Mouse (Mus musculus): ENCODE results near the gene Tmem190. TPM values are rescaled to one million over a fixed set of nuclear protein-coding genes. Genes with fewer than 3 reads are reported as not detected.

Tmem190 gene
- polyA plus RNA-seq (2014; fragmentation: Illumina TruSeq; extraction: RNeasy Lipid Tissue Mini Kit (QIAGEN cat#74804); ENCODE audit: insufficient read depth, low read depth, low replicate concordance) = not detected

GRCm38 (mm10) chr7:4782759-4783158, at the start of gene Tmem190, which contains the start of gene Il11:
Gene Tmem190 (plus strand): TSS chr7:4782937.
Gene Il11 (minus strand): TSS chr7:4782859.

GRCm38 (mm10) chr7:4739544-4740275, 43.0 kb upstream of the Tmem190 start, which contains the start of gene Kmt5c:
Gene Kmt5c (plus strand): TSS chr7:4740115.

GRCm38 (mm10) chr7:4752821-4753570, 29.7 kb upstream of the Tmem190 start, which contains the start of gene Cox6b2:
Gene Cox6b2 (minus strand): TSS chr7:4753094.

GRCm38 (mm10) chr7:4771202-4771601, 11.5 kb upstream of the Tmem190 start, which contains the start of gene Fam71e2:
Gene Fam71e2 (minus strand): TSS chr7:4771302.

GRCm38 (mm10) chr7:4789436-4789935, 6.7 kb downstream of the Tmem190 start, which contains the start of gene Tmem238:
Gene Tmem238 (minus strand): TSS chr7:4789656.

GRCm38 (mm10) chr7:4792278-4793212, 9.8 kb downstream of the Tmem190 start, which contains the start of gene Rpl28:
Gene Rpl28 (plus strand): TSS chr7:4792874.

GRCm38 (mm10) chr7:4812303-4813104, 29.8 kb downstream of the Tmem190 start, which contains the start of gene Ube2s:
Gene Ube2s (minus strand): TSS chr7:4812590.

Other genes starting within 250 kb of the Tmem190 start
- gene Syt5, start 235.4 kb upstream of the Tmem190 start, polyA plus RNA-seq (2014; fragmentation: Illumina TruSeq; extraction: RNeasy Lipid Tissue Mini Kit (QIAGEN cat#74804); ENCODE audit: insufficient read depth, low read depth, low replicate concordance) = 10.7 TPM
- 0.21 TPM for gene Ptprh, start 178.9 kb upstream of the Tmem190 start, polyA plus RNA-seq (2014; fragmentation: Illumina TruSeq; extraction: RNeasy Lipid Tissue Mini Kit (QIAGEN cat#74804); ENCODE audit: insufficient read depth, low read depth, low replicate concordance)
- gene Tmem86b, start 151.5 kb upstream of the Tmem190 start, polyA plus RNA-seq (2014; fragmentation: Illumina TruSeq; extraction: RNeasy Lipid Tissue Mini Kit (QIAGEN cat#74804); ENCODE audit: insufficient read depth, low read depth, low replicate concordance) = 2.6 TPM
- 37.5 TPM for gene Ppp6r1, start 123.9 kb upstream of the Tmem190 start, polyA plus RNA-seq (2014; fragmentation: Illumina TruSeq; extraction: RNeasy Lipid Tissue Mini Kit (QIAGEN cat#74804); ENCODE audit: insufficient read depth, low read depth, low replicate concordance)
- gene Hspbp1, start 97.9 kb upstream of the Tmem190 start, polyA plus RNA-seq (2014; fragmentation: Illumina TruSeq; extraction: RNeasy Lipid Tissue Mini Kit (QIAGEN cat#74804); ENCODE audit: insufficient read depth, low read depth, low replicate concordance) = 36.3 TPM
- gene Brsk1, start 92.3 kb upstream of the Tmem190 start, polyA plus RNA-seq (2014; fragmentation: Illumina TruSeq; extraction: RNeasy Lipid Tissue Mini Kit (QIAGEN cat#74804); ENCODE audit: insufficient read depth, low read depth, low replicate concordance) = 1.5 TPM
- gene Tmem150b, start 57.7 kb upstream of the Tmem190 start, polyA plus RNA-seq (2014; fragmentation: Illumina TruSeq; extraction: RNeasy Lipid Tissue Mini Kit (QIAGEN cat#74804); ENCODE audit: insufficient read depth, low read depth, low replicate concordance) = 1.7 TPM
- gene Kmt5c, start 42.8 kb upstream of the Tmem190 start, polyA plus RNA-seq (2014; fragmentation: Illumina TruSeq; extraction: RNeasy Lipid Tissue Mini Kit (QIAGEN cat#74804); ENCODE audit: insufficient read depth, low read depth, low replicate concordance) = 17.6 TPM
- 80.5 TPM for gene Cox6b2, start 29.8 kb upstream of the Tmem190 start, polyA plus RNA-seq (2014; fragmentation: Illumina TruSeq; extraction: RNeasy Lipid Tissue Mini Kit (QIAGEN cat#74804); ENCODE audit: insufficient read depth, low read depth, low replicate concordance)
- not detected for gene Fam71e2, start 11.6 kb upstream of the Tmem190 start, polyA plus RNA-seq (2014; fragmentation: Illumina TruSeq; extraction: RNeasy Lipid Tissue Mini Kit (QIAGEN cat#74804); ENCODE audit: insufficient read depth, low read depth, low replicate concordance)
- 0.53 TPM for gene Il11, start 78 bp upstream of the Tmem190 start, polyA plus RNA-seq (2014; fragmentation: Illumina TruSeq; extraction: RNeasy Lipid Tissue Mini Kit (QIAGEN cat#74804); ENCODE audit: insufficient read depth, low read depth, low replicate concordance)
- 8.3 TPM for gene Tmem238, start 6.7 kb downstream of the Tmem190 start, polyA plus RNA-seq (2014; fragmentation: Illumina TruSeq; extraction: RNeasy Lipid Tissue Mini Kit (QIAGEN cat#74804); ENCODE audit: insufficient read depth, low read depth, low replicate concordance)
- gene Rpl28, start 9.9 kb downstream of the Tmem190 start, polyA plus RNA-seq (2014; fragmentation: Illumina TruSeq; extraction: RNeasy Lipid Tissue Mini Kit (QIAGEN cat#74804); ENCODE audit: insufficient read depth, low read depth, low replicate concordance) = 809 TPM
- 128 TPM for gene Ube2s, start 29.7 kb downstream of the Tmem190 start, polyA plus RNA-seq (2014; fragmentation: Illumina TruSeq; extraction: RNeasy Lipid Tissue Mini Kit (QIAGEN cat#74804); ENCODE audit: insufficient read depth, low read depth, low replicate concordance)
- 0.48 TPM for gene Shisa7, start 61.8 kb downstream of the Tmem190 start, polyA plus RNA-seq (2014; fragmentation: Illumina TruSeq; extraction: RNeasy Lipid Tissue Mini Kit (QIAGEN cat#74804); ENCODE audit: insufficient read depth, low read depth, low replicate concordance)
- 15.3 TPM for gene Isoc2b, start 87.3 kb downstream of the Tmem190 start, polyA plus RNA-seq (2014; fragmentation: Illumina TruSeq; extraction: RNeasy Lipid Tissue Mini Kit (QIAGEN cat#74804); ENCODE audit: insufficient read depth, low read depth, low replicate concordance)
- gene Isoc2a, start 94.2 kb downstream of the Tmem190 start, polyA plus RNA-seq (2014; fragmentation: Illumina TruSeq; extraction: RNeasy Lipid Tissue Mini Kit (QIAGEN cat#74804); ENCODE audit: insufficient read depth, low read depth, low replicate concordance) = 15.4 TPM
- gene Gm36210, start 123.6 kb downstream of the Tmem190 start, polyA plus RNA-seq (2014; fragmentation: Illumina TruSeq; extraction: RNeasy Lipid Tissue Mini Kit (QIAGEN cat#74804); ENCODE audit: insufficient read depth, low read depth, low replicate concordance) = not detected
- gene Zfp628, start 132.3 kb downstream of the Tmem190 start, polyA plus RNA-seq (2014; fragmentation: Illumina TruSeq; extraction: RNeasy Lipid Tissue Mini Kit (QIAGEN cat#74804); ENCODE audit: insufficient read depth, low read depth, low replicate concordance) = 3.6 TPM
- 6.2 TPM for gene Nat14, start 139.1 kb downstream of the Tmem190 start, polyA plus RNA-seq (2014; fragmentation: Illumina TruSeq; extraction: RNeasy Lipid Tissue Mini Kit (QIAGEN cat#74804); ENCODE audit: insufficient read depth, low read depth, low replicate concordance)
- gene Ssc5d, start 142.8 kb downstream of the Tmem190 start, polyA plus RNA-seq (2014; fragmentation: Illumina TruSeq; extraction: RNeasy Lipid Tissue Mini Kit (QIAGEN cat#74804); ENCODE audit: insufficient read depth, low read depth, low replicate concordance) = 1.6 TPM
- gene Sbk2, start 181.5 kb downstream of the Tmem190 start, polyA plus RNA-seq (2014; fragmentation: Illumina TruSeq; extraction: RNeasy Lipid Tissue Mini Kit (QIAGEN cat#74804); ENCODE audit: insufficient read depth, low read depth, low replicate concordance) = 3.0 TPM
- gene Sbk3, start 188.2 kb downstream of the Tmem190 start, polyA plus RNA-seq (2014; fragmentation: Illumina TruSeq; extraction: RNeasy Lipid Tissue Mini Kit (QIAGEN cat#74804); ENCODE audit: insufficient read depth, low read depth, low replicate concordance) = 4.7 TPM
- gene Zfp579, start 213.2 kb downstream of the Tmem190 start, polyA plus RNA-seq (2014; fragmentation: Illumina TruSeq; extraction: RNeasy Lipid Tissue Mini Kit (QIAGEN cat#74804); ENCODE audit: insufficient read depth, low read depth, low replicate concordance) = 23.2 TPM
- gene Zfp524, start 231.5 kb downstream of the Tmem190 start, polyA plus RNA-seq (2014; fragmentation: Illumina TruSeq; extraction: RNeasy Lipid Tissue Mini Kit (QIAGEN cat#74804); ENCODE audit: insufficient read depth, low read depth, low replicate concordance) = 22.7 TPM
- 14.4 TPM for gene Fiz1, start 231.8 kb downstream of the Tmem190 start, polyA plus RNA-seq (2014; fragmentation: Illumina TruSeq; extraction: RNeasy Lipid Tissue Mini Kit (QIAGEN cat#74804); ENCODE audit: insufficient read depth, low read depth, low replicate concordance)
- not detected for gene Gm44973, start 232.6 kb downstream of the Tmem190 start, polyA plus RNA-seq (2014; fragmentation: Illumina TruSeq; extraction: RNeasy Lipid Tissue Mini Kit (QIAGEN cat#74804); ENCODE audit: insufficient read depth, low read depth, low replicate concordance)
- gene Zfp865, start 237.4 kb downstream of the Tmem190 start, polyA plus RNA-seq (2014; fragmentation: Illumina TruSeq; extraction: RNeasy Lipid Tissue Mini Kit (QIAGEN cat#74804); ENCODE audit: insufficient read depth, low read depth, low replicate concordance) = 8.2 TPM
- not detected for gene Ccdc106, start 237.6 kb downstream of the Tmem190 start, polyA plus RNA-seq (2014; fragmentation: Illumina TruSeq; extraction: RNeasy Lipid Tissue Mini Kit (QIAGEN cat#74804); ENCODE audit: insufficient read depth, low read depth, low replicate concordance)